Mouse (Mus musculus) left cerebral cortex, postnatal 10 days (tissue): ENCODE measurements around the gene Pak4. TPM values are rescaled to one million over a fixed set of nuclear protein-coding genes. Genes with fewer than 3 reads are reported as not detected.
"Not testable (repeated sequence)": the region's sequence is repeated elsewhere in the genome, so short reads cannot be mapped to it uniquely, and the experiment has no call there.

Experiments
- DNase-seq, 2 experiments: peaks; one replicate each; pipeline ENCODE4 v3.0.0; 2021 to 2022; ENCODE audit warnings: low spot score in 2 of 2, mixed read lengths in 1 of 2; ENCODE audit errors: extremely low spot score in 1 of 2
- intact Hi-C: fragments of 180-260 bp; cut with DNase I; formaldehyde crosslinking; loops from one replicate; pipeline ENCODE4 v1.15.1; 2025
- total RNA-seq, 2 experiments: library from RNA; stranded (reverse); gene quantifications; 2 replicates each; pipeline ENCODE4 v1.2.3; 2021

Gene Pak4
- total RNA-seq: 1 to 10 TPM; 7.7 to 8.2 TPM

GRCm38 (mm10) chr7:28597642-28598446, at the start of gene Pak4, which contains the start of gene Samd4b:
Pak4 (minus strand) TSS chr7:28598185.
Samd4b (minus strand) TSS chr7:28598144.
- DNase-seq: peak; percentile 99 to 100
- intact Hi-C loops: no loop called here

DNA sequence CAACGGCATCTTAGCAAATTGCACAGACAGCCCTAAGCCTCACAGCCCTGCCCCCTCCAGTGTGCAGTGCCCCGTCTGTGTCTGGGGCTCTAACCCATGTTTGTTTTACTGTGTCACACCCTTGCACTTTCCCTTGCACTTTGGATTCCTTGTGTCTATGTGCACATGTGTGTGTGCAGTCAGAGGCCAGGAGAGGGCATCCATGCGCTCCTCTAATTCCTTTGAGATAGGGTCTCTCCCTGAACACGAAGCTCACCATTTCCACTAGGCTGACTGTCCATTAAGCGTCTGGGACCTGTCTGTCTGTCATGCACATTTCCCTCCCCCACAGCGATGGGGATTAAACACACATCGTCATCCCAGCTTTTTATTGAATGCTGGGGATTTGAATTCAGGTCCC, 49.0 kb upstream of the Pak4 start:
- intact Hi-C loops: no loop called here
- no peak for DNase-seq

GRCm38 (mm10) chr7:28645947-28646475, 48.0 kb upstream of the Pak4 start:
- intact Hi-C loops: no loop called here

DNA sequence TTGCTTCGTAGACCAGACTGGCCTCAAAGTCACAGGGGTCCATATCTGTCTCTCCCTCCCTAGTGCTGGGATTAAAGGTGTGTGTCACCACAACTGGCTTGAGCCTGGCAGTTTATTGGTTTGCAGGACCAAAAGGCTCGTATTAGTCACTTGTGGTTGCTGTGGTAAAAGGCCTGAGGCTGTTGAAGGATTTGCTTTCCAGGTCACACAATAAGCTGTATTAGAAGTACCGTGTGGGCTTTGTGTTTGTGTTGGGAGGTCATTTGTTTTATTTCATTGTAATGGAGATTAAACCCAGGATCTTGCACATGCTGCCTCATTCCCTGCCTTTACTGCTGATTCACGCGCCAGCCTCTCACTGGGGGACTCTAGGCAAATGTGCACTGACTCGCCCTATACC, 47.4 kb upstream of the Pak4 start:
- intact Hi-C loops: no loop called here
- no peak for DNase-seq

More at GRCm38 (mm10) chr7:28645947-28646475, 48.0 kb upstream of the Pak4 start:
- DNase-seq: no peak

GRCm38 (mm10) chr7:28641546-28641945, 43.6 kb upstream of the Pak4 start:
- intact Hi-C loops: no loop called here
- no peak for DNase-seq

DNA sequence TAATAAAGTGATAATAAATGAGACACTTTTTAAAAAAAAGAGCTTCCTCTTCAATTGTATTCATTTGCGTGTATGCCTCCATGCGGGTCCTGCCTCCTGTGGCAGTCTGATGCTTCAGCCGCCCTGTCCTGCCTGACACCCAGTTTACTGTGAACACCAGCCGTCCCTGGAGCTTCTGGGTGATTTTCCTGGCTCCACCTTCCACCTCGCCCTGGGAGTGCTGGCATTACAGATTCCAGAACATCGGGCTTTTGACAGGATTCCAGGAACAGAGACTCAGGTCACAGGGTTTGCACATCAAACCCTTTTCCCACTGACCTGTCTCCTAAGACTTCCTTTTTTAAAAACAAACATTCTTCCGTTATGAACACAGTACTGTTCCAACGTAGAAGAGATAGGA, 39.5 kb upstream of the Pak4 start:
- DNase-seq: no peak
- intact Hi-C loops: no loop called here

- intact Hi-C loops: no loop called here
- no peak for DNase-seq
Measured at GRCm38 (mm10) chr7:28634128-28634527, 36.1 kb upstream of the Pak4 start.

GRCm38 (mm10) chr7:28631073-28631472, 33.1 kb upstream of the Pak4 start, which contains the start of gene Acp7:
Acp7 (minus strand) TSS chr7:28631332.
- no peak for DNase-seq
- intact Hi-C loops: no loop called here

- DNase-seq: no peak
- intact Hi-C loops: no loop called here
Measured at GRCm38 (mm10) chr7:28624791-28625190, 26.8 kb upstream of the Pak4 start.

DNA sequence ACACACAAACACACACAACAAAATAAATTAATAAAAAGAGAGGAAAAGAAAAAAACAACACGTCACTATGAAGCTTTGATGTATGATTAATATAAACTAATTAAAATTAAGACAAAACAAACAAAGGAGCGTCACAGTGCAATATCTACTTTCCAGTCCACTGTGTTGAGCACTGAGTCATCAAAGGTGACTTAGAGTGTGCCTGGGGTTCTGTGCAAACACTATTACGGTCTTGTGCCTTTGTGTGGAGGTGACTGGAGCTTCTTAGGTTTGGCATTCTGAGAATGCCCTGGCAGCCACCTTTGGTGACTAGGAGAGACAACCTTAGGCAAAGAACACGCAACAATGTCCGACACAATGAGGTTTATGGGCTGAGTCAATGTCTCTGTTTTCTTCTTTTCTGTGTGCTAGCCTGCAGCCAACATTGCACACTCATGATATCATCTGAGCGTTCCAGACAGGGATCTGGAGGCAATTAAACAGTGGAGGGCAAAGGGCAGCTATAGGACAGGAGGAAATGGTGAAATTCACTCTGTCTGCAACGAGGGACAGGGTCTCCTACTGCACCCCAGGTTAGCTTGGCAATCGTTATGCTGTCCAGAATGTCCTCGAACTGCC, 21.2 kb upstream of the Pak4 start:
- DNase-seq: no peak
- intact Hi-C loops: no loop called here

GRCm38 (mm10) chr7:28605951-28606350, 8.0 kb upstream of the Pak4 start:
- intact Hi-C loops: loop anchor here (10.0 kb wide), 1 partner anchor 231 kb away; the partner anchor contains the start of gene Plekhg2
- DNase-seq: no peak

DNA sequence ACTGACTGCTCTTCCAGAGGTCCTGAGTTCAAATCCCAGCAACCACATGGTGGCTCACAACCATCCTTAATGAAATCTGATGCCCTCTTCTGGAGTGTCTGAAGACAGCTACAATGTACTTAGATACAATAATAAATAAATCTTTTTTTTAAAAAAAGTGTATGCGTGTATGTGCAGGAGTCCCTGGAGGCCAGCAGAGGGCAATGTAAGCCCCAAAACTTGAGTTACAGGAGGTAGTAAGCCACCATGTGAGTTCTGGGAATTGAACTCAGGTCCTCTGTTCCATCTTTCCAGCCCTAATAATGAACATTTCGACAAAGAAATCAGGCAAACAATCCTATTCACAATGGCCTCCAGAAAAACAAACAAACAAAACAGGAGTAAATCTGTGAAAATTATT, 5.8 kb upstream of the Pak4 start:
- intact Hi-C loops: loop anchor here (5.0 to 10.0 kb wide), 2 partner anchors 124 to 229 kb away; partner anchors contain the start of gene Plekhg2
- DNase-seq: not testable (repeated sequence)

GRCm38 (mm10) chr7:28603136-28603535, 5.2 kb upstream of the Pak4 start:
- intact Hi-C loops: loop anchor here (5.0 to 10.0 kb wide), 2 partner anchors 124 to 228 kb away; partner anchors contain the start of gene Plekhg2
- DNase-seq: no peak

DNA sequence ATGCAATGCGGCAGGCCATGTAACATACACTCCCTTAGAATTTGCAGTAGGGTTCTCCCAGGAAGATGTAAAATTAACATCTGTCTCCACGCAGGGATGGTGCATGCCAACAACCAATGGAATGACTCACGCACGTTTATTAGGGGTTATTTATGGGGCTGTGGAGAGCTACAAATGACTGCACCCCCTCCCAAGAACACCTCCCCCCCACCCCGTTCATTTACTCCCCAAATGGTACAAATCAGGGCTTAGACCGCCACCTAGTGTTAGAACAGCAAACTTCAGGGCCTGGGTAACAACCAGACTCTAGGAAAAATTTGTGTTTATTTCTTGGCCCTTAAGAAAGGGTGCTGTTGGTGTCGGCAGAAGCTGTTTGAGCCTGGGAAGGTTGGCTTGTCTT, 3.7 kb upstream of the Pak4 start:
- DNase-seq: peak; percentile 54 to 67
- intact Hi-C loops: loop anchor here (1.0 to 10.0 kb wide), 4 partner anchors 33 to 227 kb away; partner anchors contain the start of gene Plekhg2

DNA sequence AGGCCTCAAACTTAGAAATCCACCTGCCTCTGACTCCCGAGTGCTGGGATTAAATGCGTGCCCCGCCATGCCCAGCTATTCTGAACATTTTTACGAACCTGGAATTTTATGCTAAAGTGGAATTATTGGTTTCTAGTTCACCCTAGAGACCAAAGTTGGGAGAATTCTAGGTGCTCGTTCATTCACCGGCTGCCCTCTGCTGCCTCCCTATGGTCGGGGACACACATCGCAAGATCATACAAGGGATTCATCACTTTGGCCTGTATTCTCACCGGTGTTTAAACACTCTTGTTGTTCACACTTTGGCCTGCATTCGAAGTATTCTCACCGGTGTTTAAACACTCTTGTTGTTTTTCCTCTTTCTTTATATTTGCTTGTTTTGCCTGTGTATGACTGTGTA, 3.0 kb upstream of the Pak4 start:
- intact Hi-C loops: loop anchor here (1.0 to 10.0 kb wide), 4 partner anchors 32 to 226 kb away; partner anchors contain the start of gene Plekhg2
- peak; percentile 50 to 70 for DNase-seq

DNA sequence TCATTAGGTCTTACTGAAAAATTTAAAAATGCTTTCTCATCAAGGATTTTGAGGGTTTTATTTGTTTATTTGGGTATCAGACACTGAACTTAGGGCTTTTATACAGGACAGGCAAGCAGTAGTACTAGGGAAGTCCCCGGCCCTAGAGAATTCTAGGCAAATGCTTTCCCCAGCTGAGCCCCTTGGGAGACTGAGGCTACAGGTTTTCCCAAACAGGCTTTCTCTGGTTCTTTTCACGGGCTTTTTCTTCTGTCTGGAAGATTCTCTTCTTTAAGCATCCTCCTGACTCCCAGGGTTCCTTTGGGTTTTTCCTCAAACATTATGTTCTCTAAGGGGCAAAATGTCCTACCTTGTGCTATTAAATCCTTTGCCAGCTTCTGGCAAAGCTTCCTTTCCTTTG, 966 bp upstream of the Pak4 start:
- DNase-seq: no peak
- intact Hi-C loops: no loop called here

- intact Hi-C loops: no loop called here
- no peak for DNase-seq
Measured at GRCm38 (mm10) chr7:28597277-28597570, 761 bp downstream of the Pak4 start.

DNA sequence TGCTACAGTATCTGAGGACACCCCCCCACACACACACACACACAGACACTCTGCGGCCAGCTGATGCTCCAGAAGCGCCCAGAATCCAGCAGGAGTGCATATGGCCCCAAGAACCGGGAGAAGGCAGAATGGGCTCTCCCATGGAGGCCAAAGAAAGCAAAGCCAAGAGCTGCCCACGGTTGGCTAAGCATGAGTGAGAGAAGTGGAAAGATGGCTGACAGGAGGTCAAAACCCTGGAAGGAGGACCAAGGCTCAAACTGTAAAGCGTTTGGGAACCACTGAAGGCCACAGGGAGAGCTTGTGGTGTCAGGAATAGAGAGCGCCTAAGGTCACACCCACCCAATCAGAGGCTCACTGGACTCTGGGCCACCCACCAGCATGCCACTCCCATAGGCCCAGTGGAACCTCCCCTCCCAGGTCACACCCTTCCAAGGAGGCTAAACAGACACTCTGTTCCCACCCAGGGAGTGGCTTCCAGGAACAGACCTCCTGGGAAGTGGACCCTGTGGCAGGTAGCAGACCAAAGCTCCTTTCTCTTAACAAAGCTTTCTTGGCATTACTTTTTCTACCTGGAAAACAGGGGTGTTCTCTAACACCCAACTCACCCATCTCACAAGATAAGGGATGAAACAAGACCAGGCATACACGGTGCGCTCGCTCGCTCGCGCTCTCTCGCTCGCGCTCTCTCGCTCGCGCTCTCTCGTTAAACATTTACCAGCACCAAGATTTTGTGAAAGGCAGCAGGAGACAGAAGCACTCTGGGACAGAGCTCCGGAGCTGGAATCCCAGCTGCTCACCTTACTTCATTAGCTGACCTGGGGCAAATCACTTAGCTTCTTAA, 1.3 kb downstream of the Pak4 start:
- DNase-seq: no peak
- intact Hi-C loops: no loop called here
